Mouse (Mus musculus): ENCODE data around the gene Stat5b. TPM values are rescaled to one million over a fixed set of nuclear protein-coding genes. Genes with fewer than 3 reads are reported as not detected.

Stat5b gene
- polyA plus RNA-seq, 1 experiment from 2014 or later, result 20.6 TPM

- WGBS (ENCODE audit: insufficient replicate concordance), result 22% methylated on average over 14 of the region's 14 CpGs
- peak overlapping the region; percentile 87 for H3K4me2 ChIP-seq
- H3K9ac ChIP-seq, result peak overlapping the region; percentile 88
- no peaks in the 10 kb centered on the region for H3K27me3 ChIP-seq
- H3K36me3 ChIP-seq (replicated peaks), result peaks cover 28% of the 10 kb centered on the region
- H3K27ac ChIP-seq (replicated peaks), result peak overlapping the region; percentile 92
- no peak for ATAC-seq (ENCODE audit: insufficient read depth)
- peak overlapping the region; percentile 73 for H3K4me3 ChIP-seq (replicated peaks)
- H3K9me3 ChIP-seq (replicated peaks), result no peaks in the 10 kb centered on the region
- H3K4me1 ChIP-seq (replicated peaks), result peaks cover 78% of the 10 kb centered on the region
These were observed 114.4 kb downstream of the Stat5b start for GRCm38 (mm10) chr11:100735954-100736745.

GRCm38 (mm10) chr11:100735134-100735865, 115.2 kb downstream of the Stat5b start:
- WGBS (ENCODE audit: insufficient replicate concordance), result 65% methylated on average over 9 of the region's 9 CpGs
- Histone ChIP-seq H3K27me3 (no peaks in the 10 kb centered on the region), H3K4me2 (peak overlapping the region; percentile 87), H3K4me3 (replicated peaks) (peak overlapping the region; percentile 73), H3K9me3 (replicated peaks) (no peaks in the 10 kb centered on the region), H3K27ac (replicated peaks) (peak overlapping the region; percentile 92), H3K4me1 (replicated peaks) (peaks cover 86% of the 10 kb centered on the region), H3K36me3 (replicated peaks) (peaks cover 31% of the 10 kb centered on the region), H3K9ac (peak overlapping the region; percentile 88)
- ATAC-seq (ENCODE audit: insufficient read depth), result no peak

Other genes with a start within 250 kb of the Stat5b start
- gene Nkiras2, start 231.5 kb downstream of the Stat5b start, polyA plus RNA-seq (2015; fragmentation: Nextera tagmentation; extraction: Ambion mirVana), result 18.8 and 19.2 TPM in 2 replicates
- 61.0 and 66.8 TPM in 2 replicates for gene Dnajc7, start 230.6 kb downstream of the Stat5b start, polyA plus RNA-seq (2015; fragmentation: Nextera tagmentation; extraction: Ambion mirVana)
- gene Zfp385c, start 158.3 kb downstream of the Stat5b start, polyA plus RNA-seq (2015; fragmentation: Nextera tagmentation; extraction: Ambion mirVana), result not detected in 2 replicates
- gene Dhx58, start 146.5 kb downstream of the Stat5b start, polyA plus RNA-seq (2015; fragmentation: Nextera tagmentation; extraction: Ambion mirVana), result 2.7 and 2.8 TPM in 2 replicates
- 13.2 and 14.1 TPM in 2 replicates for gene Kat2a, start 138.3 kb downstream of the Stat5b start, polyA plus RNA-seq (2015; fragmentation: Nextera tagmentation; extraction: Ambion mirVana)
- 0.24 TPM in 1 of 2 replicates, not detected in the other for gene Hspb9, start 136.9 kb downstream of the Stat5b start, polyA plus RNA-seq (2015; fragmentation: Nextera tagmentation; extraction: Ambion mirVana)
- gene Rab5c, start 112.5 kb downstream of the Stat5b start, polyA plus RNA-seq (2015; fragmentation: Nextera tagmentation; extraction: Ambion mirVana), result 19.2 and 20.2 TPM in 2 replicates
- gene Kcnh4, start 90.8 kb downstream of the Stat5b start, polyA plus RNA-seq (2015; fragmentation: Nextera tagmentation; extraction: Ambion mirVana), result not detected in 2 replicates
- gene Hcrt, start 87.8 kb downstream of the Stat5b start, polyA plus RNA-seq (2015; fragmentation: Nextera tagmentation; extraction: Ambion mirVana), result not detected in 2 replicates
- 1.5 and 1.9 TPM in 2 replicates for gene Ghdc, start 79.8 kb downstream of the Stat5b start, polyA plus RNA-seq (2015; fragmentation: Nextera tagmentation; extraction: Ambion mirVana)
- 8.2 and 8.7 TPM in 2 replicates for gene Stat5a, start 8.6 kb upstream of the Stat5b start, polyA plus RNA-seq (2015; fragmentation: Nextera tagmentation; extraction: Ambion mirVana)
- 35.5 and 40.0 TPM in 2 replicates for gene Stat3, start 88.8 kb upstream of the Stat5b start, polyA plus RNA-seq (2015; fragmentation: Nextera tagmentation; extraction: Ambion mirVana)
- 26.9 and 28.1 TPM in 2 replicates for gene Cavin1, start 120.2 kb upstream of the Stat5b start, polyA plus RNA-seq (2015; fragmentation: Nextera tagmentation; extraction: Ambion mirVana)
- gene Atp6v0a1, start 158.7 kb upstream of the Stat5b start, polyA plus RNA-seq (2015; fragmentation: Nextera tagmentation; extraction: Ambion mirVana), result 45.3 and 47.1 TPM in 2 replicates
- 7.1 and 7.5 TPM in 2 replicates for gene Naglu, start 219.3 kb upstream of the Stat5b start, polyA plus RNA-seq (2015; fragmentation: Nextera tagmentation; extraction: Ambion mirVana)
- 0.29 and 0.39 TPM in 2 replicates for gene Hsd17b1, start 227.7 kb upstream of the Stat5b start, polyA plus RNA-seq (2015; fragmentation: Nextera tagmentation; extraction: Ambion mirVana)
- gene Coasy, start 231.8 kb upstream of the Stat5b start, polyA plus RNA-seq (2015; fragmentation: Nextera tagmentation; extraction: Ambion mirVana), result 18.9 and 22.9 TPM in 2 replicates
- gene Mlx, start 236.6 kb upstream of the Stat5b start, polyA plus RNA-seq (2015; fragmentation: Nextera tagmentation; extraction: Ambion mirVana), result 24.2 and 26.7 TPM in 2 replicates
- 15.2 and 15.4 TPM in 2 replicates for gene Psmc3ip, start 244.7 kb upstream of the Stat5b start, polyA plus RNA-seq (2015; fragmentation: Nextera tagmentation; extraction: Ambion mirVana)